Mouse (Mus musculus): Measurements from ENCODE around the gene Kcnab2.

DNA sequence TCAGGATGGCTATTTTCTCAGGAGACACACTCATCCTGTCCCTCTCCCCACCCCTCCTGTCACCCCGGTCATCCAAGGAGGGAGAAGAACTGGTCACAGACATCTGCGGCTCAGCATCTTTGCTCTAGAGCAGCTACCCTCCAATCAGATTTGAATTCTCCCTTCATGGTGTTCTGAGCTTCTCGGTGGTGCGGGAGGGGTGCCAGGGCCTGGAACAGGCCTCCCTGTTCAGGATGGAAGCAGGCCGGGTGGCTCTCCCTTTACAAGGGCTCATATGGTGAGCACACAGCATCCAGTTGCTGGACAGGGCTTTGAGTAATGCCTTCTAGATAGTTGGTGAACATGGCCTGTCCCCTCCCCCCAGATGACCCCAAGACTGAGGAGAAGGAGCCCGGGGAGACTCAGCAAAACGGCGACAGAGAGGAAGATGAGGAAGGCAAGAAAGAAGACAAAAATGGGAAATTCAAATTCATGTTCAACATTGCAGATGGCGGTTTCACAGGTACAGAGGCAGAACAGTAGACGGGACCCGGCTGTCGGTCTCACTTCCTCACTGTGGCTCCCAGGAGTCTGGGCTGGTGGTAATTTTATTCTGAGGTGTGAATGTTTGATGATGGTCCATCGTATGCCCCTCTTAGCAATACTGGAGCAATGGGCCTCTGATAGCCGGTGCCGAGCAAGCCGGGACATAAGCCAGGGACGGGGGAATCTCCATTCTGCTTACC, 95.0 kb downstream of the Kcnab2 start:
- TF ChIP-seq CTCF (IDR thresholded peaks at IDR 0.05) (no peak), EP300 (IDR thresholded peaks at IDR 0.05; ENCODE audit: insufficient read depth, low read depth, low read length) (no peak), POLR2A (IDR thresholded peaks at IDR 0.05; ENCODE audit: insufficient read depth, low read depth, low read length) (no peak)
